Mouse (Mus musculus): ENCODE measurements around the gene Ccdc137.

DNA sequence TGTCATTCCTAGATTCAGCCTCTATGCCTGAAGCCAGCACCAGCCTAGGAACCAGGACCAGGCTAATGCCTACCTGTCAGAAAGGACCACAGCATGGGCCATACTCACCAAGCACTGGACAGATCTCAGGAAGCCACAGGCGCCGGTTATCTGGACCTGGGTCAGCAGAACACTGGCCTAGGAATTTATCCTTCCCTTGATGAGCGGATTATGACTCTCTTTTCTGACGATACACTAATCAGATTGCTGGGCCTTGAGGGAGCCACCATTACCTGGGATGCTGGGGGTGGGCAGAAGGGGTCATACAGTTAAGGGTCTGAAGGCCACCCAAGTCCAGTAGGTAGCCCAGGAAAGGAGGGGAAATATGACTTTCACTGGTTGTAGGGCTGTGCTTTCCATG, 4.6 kb upstream of the Ccdc137 start, which contains the start of gene Pde6g:
- TF ChIP-seq CTCF (IDR thresholded peaks at IDR 0.05; ENCODE audit: low read depth, low read length): no peak
- no peak for TF ChIP-seq POLR2A (IDR thresholded peaks at IDR 0.05; ENCODE audit: extremely low read depth, insufficient read depth, low read length)
